Mouse (Mus musculus) kidney, postnatal 4 days (tissue): ENCODE measurements around the gene Pcgf1.
A peak's percentile ranks its signal among the peaks of the same experiment; 100 is the strongest.

Experiments
- DNase-seq, 2 experiments: peaks; one replicate each; pipeline ENCODE4 v3.0.0; 2021; ENCODE audit warnings: mixed read lengths in 2 of 2

Gene Pcgf1

DNA sequence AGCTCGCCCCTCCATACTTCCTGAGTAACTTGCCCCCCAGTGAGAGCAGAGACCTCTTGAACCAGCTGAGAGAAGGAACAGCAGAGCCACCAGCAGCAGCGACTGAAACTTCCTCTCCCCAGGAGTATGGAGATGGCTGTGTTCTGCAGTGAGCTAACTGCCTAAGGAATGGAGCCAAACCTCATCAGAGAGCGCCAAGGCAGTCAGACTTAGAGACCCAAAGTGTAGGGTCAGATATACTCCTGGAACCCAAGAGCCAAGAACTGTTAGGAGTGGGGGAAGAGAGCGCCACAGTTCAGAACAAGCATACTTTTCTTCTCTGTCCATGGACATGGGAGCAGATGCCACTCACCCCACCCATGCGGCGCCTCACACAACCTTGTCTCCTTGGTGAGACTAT lies 11.2 kb upstream of the Pcgf1 start:
- DNase-seq, result no peak

DNA sequence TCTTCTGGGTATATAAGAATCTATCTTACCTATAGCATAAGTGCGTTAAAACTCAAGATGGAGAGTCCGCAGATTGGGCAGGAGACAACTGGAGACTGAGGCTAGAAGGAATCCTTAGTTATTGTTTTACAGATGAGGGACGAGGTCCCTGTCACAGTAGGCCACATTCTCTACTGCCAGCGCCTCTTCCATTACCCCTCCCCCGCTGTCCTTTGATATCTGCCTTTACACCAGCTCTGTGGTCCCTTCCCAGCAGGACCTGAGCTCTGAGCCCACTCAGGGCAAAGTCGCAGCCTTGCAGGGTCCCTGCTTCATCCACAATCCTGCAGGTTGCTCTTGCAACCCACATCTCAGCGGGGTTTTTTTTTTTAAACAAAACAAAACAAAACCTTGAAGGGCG lies 9.4 kb upstream of the Pcgf1 start:
- DNase-seq, result no peak

DNA sequence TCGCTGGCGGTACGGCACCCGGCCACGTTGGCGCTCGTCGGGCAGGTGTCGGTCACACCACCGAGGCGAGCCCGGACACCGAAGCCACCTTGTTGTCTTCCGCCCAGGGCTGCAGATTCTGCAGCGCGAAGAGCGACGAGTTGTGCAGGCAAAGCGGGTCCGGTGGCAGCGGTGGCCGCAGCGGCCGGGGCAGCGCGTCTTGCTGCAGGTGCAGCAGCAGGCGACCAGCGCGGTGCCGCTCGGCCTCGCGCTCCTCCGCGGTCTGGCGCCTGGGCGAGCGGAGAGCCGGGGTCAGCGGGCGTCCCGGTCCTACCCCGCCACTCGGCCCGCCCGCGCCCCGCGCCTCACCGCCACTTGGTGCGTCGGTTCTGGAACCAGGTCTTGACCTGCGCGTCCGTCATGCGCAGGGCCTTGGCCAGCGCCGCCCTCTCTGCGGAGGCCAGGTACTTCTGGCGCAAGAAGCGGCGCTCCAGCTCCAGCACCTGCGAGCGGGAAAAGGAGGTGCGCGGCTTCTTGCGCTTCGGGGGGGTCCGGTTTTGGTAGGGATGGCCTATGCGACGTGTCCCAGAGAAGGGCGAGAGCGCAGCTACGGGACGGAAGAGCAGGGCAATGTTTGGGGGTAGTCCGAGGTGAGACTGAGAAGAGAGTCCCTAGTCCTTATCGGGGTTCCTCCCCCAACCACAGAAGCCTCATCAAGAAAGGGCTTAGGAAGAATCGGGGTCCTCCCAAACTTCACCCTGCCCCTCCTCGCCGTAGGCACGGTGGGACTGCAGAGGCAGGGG lies 8.8 kb upstream of the Pcgf1 start:
- DNase-seq, result peak in 1 of 2 experiments; percentile 58

DNA sequence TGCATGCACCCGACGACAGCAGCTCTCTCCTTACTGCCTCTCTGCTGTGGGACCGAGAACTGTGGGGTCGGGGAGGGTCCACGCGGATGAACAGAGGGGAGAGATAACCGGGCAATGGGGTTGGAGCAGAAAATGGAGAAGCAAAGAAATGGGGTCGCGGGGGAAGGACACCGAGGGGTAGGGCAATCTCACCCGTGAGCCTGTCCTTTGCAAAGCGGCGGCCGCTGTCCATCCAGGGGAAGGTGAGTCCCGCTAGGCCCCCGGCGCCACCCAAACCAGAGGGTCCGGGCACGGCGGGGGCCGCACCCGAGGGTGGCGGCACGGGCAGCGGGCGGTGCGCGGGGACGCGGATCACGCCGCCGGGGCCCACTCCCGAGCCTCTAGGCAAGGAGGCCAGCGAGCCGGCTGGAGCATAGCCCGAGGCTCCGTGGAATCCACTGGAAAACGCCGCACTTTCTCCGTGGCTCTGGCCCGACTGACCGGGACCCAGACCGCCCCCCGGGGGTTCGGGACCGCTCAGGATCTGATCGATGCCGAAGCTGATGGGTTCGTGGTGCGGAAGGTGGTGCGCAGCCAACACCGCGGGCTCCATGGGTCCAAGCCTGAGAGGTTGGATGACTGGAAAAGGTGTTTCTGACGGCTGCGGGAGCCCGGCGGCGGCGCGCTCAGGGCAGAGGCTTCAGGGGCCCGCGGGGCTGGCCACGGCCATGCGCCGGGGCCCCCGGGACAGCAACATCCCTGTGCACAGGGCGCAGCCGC lies 8.0 kb upstream of the Pcgf1 start:
- peak in 1 of 2 experiments; percentile 47 for DNase-seq

DNA sequence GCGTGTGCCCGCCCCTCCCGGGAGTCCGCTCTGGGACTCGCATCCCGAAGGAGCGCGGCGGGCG lies 7.6 kb upstream of the Pcgf1 start, which contains the start of gene Tlx2:
Gene Tlx2, minus strand, starts transcription at position 47 of the 64 bp plus-strand sequence.
- no peak for DNase-seq

DNA sequence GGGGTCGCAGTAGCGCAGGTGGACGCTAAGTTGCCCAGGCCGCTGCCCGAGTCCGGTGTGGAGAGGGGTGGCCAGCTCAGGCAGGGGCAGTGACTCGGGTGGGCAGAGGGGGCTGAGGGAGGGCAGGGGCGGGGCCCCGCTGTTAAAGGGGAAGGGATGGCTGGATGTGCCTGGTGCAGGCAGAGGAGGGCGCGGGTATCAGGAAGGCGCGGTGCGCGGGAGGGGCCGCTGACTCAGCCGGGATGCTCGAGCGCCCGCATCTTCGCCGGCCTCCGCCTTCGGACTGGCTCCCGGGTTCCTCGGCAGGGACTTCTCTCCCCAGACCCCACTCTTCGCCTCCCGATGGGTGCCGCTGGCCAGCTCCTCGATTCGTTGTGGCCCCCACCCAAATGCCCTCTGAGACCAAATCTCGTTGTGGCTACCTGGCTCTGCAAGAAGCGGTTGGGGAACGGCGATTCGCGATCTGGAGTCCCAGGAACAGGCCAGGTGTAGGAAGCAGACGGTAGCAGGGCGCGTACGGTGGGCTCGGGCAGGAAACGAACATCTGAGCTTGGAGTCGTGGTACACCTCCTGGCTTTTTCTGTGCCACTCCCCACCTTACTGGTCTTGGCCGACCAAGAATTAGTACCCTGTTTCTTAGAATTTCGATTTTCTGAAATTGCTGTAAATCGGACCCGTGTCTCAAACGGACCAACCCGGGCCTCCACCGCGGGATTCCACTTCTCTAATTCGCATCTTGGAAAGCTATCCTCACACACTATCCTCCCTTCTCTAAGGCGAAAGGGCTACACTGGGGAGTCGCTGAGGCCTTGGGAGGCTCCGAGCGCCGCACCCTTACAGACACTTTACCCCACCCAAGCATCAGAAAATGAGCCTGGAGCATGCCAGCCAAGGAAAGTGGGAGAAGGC lies 7.1 kb upstream of the Pcgf1 start:
- DNase-seq, result peak; percentile 46 to 71

DNA sequence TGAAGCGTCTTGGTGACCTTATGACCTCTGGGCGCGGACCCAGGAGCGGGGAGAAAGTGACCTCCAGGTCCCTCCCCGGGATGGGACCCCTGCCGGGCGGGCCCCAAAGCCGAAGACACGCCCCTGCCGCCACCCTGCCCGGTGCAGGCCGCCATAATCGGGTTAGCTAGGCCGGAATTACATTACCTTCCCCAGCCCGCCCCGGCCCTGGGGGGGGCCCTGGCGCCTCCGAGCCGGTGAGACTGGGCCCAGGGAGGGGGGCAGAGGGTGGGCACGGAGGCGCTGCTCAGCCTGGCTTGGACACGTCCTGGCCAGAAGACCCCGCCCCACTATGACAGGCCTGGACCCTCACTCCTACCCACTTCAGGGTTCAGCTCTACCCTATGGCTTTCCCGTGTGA lies 6.4 kb upstream of the Pcgf1 start:
- DNase-seq, result no peak

DNA sequence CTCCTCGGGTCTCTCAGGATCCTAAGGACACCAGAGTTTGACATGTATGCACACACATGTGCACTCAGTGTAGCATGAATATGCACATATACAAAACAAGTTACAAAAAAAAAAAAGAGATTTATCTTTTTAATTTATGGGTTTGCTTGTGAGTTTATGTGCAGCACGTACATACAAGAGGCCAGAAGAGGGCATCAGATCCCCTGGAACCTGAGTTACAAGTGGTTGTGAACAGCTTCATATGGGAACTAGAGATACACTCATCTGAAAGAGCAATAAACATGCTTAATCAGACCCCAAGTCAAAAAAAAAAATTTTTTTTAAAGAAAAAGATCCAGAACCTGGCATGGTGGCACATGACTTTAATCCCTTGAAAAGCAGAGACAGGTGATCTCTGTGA lies 2.7 kb upstream of the Pcgf1 start:
- peak in 1 of 2 experiments; percentile 37 for DNase-seq

DNA sequence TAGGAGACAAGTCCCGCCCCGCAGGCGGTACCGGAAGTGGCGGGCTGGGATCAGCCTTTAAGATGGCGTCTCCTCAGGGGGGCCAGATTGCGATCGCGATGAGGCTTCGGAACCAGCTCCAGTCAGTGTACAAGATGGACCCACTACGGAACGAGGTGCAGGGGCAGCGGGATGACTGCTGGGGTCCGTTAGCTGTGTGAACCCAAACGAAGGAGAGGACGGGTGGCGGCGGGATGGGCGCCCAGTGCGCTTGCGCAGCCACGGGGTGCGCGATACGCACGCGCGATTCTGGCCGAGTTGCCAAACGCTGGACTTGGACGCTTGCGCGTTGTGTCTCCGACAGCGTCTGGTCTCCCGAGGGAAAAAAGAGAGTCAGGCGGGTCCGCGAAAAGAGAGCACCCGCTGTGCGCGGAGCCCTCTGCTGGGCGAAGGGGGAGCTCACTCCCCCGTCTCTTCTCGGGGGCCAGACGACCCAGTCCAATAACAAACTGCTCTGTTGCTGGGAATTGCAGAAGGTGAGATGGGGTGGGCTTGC lies 722 bp downstream of the Pcgf1 start:
- DNase-seq, result peak; percentile 100

DNA sequence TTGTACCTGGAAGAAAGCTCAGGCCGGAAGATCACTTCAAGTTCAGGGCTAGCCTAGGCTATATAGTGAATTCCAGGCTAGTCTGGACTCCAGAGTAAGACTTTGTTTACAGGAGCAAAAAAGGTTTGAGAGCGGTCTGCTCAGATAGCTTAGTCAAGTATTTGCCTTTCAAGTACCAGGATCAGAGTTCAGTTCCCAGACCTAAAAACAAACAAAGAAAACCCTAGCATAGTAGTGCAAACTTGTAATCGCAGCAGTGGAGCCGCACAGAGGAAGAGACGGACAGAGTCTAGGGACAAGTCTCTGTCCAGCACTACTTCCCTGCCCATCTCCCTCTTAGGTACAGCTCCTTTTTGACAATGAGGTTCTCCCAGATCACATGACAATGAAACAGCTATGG lies 2.5 kb downstream of the Pcgf1 start:
- no peak for DNase-seq

DNA sequence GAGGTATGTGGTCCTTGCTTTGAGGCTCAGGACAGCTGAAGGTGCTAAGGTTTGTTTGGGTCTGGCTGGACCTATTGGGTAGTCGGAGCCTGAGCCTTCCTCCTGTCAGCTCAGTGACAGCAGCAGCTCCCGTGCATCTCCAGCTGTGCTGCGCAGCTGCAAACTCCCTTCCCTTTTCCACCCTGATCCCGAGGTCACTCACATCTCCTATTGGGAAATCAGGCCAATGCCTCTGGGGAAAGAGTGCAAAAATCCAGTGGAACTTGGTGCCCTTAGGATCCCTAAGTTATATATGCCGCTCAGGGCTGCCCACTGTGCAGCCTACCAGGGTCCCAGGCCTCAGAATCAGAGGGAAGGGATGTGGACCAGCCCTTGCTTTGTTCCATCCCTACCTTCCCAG lies 5.8 kb downstream of the Pcgf1 start:
- DNase-seq, result no peak

DNA sequence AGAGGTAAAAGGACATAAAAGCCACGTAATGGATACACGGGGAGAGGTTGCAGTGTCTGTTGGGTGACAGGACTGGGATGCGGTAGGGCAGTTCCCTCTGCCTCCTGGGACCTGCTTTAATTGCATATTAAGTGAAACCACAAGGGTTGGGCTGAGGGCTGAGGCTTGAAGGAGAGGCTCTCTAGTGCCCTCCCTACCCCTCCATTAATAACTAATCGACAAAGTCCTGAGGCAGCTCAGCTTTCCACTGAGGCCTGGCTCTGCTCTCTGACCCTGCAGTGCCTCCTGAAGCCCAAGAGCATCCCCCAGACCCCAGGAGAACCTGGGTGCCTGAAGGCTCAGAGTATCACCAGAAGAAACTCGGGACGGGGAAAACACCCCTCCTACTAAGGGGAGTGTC lies 6.8 kb downstream of the Pcgf1 start:
- DNase-seq, result peak; percentile 18 to 26

DNA sequence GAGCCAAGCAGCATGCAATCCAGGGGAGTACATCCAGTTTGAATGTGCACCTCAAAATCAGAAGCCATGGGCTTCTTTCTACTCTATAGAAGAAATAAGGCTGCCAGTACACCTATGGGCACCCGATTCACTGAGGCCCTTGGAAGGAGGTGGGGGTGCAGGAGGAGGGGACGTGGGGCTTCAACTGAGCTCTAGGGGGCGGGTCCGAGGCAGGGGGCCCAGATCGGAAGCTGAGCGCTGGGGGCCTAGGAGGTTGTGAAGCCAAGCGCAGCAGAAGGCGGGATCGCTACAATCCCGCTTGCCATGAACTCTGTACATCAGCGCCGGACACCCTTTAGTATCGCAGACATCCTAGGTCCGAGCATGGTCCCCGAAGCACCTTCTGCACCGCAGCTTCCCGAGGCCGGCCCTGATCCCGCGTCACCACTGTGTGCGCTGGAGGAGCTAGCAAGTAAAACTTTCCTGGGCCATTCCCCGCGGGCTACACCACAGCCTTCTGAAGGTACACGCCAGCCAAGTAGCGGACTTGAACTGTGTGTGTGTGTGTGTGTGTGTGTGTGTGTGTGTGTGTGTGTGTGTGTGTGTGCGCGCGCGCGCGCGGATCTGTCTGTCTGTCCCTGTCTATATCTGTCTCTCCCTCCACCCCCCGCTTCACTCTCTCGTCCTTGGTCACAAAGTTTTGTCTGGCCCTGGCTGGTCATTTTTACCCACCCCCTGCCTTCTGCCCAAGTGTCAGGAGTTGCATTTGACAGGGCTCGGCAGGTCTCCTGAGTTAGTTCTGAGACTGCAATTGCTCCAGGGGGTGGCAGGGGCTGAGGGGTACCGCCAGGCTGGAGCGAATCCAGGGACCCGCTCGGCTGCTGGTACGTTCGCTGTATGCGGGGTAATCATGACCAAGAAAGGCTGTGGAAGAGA lies 8.7 kb downstream of the Pcgf1 start, which contains the start of gene Lbx2:
Gene Lbx2, plus strand, starts transcription at position 247 of the 915 bp plus-strand sequence.
- DNase-seq, result peak; percentile 34 to 49

DNA sequence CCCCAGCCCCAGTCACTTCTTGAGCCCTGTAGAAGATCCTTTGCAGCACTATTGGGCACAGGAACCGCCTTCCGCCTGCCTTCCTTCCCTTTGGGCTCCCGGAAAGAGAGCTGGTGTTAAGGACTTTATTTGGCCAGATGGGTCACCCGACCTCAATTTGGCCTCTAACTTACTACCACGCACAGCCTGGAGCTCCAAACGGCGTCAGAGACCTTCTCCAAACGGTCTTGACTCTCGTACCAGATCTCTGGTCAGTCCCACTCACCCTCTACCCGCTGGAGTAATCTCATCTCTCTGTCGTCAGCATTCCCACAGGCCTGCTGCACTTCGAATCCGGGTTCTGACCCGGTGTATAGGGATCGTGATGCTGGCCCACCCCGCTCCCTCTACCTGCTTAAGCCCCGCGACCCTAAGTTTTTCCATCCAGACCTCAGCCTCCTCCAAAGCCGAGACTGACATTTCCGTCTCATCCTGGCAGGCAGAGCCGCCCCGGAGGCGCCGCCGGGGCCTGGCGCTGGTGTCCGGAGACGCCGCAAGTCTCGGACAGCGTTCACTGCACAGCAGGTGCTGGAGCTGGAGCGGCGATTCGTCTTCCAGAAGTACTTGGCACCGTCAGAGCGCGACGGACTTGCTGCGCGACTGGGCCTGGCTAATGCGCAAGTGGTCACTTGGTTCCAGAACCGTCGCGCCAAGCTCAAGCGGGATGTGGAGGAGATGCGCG lies 9.7 kb downstream of the Pcgf1 start:
- peak; percentile 44 to 64 for DNase-seq

DNA sequence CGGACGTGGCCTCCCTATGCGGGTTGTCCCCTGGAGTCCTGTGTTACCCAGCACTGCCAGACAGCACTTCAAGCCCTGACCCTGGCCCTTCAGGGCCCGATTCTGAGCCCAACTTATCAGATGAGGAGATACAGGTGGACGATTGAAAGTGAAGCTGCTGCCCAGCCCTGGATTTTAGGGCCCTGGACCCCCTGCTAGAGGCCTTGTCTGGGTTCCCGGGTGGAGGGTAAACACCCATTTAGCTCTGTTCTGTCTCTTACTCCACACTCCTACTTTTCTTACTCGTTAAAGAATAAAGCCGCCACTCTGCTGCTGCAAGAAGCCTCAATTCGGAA lies 10.2 kb downstream of the Pcgf1 start:
- DNase-seq, result no peak

DNA sequence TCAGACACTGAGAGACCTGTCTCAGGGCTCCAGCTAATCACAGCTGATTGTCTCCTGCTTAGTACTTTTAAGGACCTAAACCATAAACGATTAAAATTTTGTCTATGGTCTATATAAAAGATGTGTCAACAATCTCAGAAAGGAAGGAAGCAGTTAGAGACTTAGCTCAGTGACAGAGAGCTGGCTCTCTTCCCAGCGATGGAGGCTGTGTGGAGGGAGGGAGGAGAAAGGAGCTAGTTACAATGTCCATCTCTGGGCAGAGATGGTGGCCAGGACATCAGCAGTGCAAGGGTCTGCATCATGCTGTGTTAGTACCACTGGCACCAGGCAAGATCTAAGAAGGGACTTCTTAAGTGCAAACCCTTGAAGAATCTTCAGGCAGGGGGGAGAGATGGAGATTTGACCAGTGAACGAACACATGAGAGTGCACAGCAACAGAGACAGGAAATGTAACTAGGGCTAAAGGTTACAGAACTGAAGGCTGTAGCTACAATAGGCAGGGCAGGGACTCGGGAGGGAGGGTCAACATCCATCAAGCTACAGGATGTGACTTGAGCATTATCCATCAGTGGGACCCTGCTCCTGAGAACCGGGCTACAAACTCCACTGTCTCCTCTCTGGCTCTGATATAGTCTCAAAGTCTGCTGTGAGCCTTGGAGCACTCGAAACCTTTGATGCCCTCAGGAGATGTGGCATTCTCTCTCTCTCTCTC lies 14.9 kb downstream of the Pcgf1 start:
- DNase-seq, result peak; percentile 71 to 75

DNA sequence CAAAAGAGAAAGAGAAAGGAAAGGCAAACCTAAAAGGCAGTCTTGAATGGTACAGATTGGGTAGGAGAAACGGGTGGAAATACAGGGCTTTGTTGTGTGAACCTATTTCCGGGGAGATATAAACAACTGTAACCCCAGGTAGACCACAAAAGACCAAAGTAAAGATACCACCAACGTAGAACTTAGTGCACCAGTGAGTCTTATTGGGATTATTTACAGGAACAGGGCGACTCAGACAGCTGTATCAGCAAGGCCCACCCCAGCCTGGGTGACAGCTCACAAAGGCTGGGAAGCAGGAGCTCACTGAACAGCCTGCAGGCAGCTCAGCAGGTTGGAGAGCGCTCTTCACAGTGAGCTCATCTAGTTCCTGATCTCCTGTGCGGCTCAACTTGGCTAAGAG lies 18.3 kb downstream of the Pcgf1 start:
- no peak for DNase-seq

DNA sequence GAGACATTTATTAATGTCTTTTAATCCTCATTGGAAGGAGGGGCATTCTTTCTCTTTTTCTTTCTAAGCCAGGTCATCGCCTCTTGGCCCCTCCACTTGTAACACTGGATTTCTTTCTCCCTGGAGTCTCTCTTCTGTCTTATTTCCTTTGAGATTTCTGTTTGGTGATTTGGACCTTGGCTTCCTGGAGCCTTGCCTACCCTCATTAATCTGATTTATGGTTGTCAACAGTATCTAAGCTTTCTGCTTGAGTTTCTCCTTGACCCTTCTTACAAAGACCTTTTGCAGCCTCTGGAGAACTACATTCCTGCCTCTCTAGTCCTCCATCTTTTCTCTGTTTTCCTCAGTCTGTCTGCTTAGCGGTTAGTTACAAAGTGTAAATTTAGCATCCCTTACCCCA lies 20.7 kb downstream of the Pcgf1 start:
- DNase-seq, result peak in 1 of 2 experiments; percentile 37

DNA sequence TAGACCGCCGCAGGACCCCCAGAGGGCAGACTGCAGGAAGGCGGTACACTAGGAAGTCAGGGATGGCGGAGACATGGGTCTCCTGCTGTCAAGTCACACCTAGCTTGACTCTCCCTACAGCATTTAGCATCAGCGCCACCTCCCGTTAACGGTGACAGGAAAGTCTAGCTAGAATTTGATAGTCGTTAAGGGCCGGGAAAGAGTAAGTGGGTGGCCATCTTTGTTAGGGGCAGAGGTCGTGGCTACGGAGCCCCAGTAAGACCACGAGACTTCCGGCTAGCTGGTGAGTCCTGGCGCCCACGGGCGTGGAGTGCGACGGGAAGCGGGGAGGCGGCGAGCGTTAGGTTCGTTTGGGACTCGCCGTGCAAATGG lies 23.6 kb downstream of the Pcgf1 start, which contains the start of the genes Ccdc142 and Gm42688:
Gene Ccdc142, plus strand, starts transcription at position 286 of the 372 bp plus-strand sequence.
Gene Gm42688, plus strand, starts transcription at position 302 of the 372 bp plus-strand sequence.
- peak; percentile 90 to 95 for DNase-seq

DNA sequence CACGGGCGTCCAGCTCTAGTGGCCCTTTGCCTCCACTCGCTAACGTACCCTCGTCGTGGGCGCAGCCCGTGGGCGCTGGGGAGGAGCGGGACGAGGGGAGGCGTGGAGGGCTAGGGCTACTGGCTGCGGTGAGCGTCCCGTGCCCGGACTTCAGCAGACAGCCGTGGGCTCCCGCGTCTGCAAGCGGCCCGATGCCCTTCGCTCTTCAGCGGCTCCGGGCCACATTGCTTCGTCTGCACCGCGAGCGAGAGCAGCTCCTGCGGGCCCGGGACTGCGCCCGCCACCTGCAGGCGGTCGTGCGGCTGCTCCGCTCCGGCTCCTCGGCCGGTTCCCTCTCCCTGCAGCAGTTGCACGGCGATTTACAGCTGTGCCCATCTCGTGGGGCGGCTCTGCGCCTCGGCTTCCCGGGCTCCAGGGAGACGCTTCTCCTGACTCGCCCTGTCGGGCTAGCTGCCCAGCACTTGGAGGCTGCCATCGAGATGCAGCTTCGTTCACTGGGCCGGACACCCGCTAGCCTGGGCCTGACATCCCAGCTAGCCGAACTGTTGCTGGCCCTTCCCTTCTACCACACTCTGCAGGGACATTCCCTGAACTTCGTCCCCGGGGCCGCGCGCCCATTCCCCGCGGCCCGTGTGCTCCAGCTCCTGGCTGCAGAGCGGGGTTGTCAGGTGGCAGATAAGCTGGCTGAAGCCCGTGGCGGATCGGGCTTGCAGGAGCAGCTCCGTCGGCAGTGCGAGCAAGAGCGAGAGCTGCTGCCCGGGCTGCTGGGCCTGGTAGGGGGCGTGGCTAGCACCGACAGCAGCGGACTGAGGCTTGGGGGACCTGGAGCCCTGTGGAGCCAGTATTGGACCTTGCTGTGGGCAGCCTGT lies 24.3 kb downstream of the Pcgf1 start:
- DNase-seq, result peak; percentile 79 to 87
